ENCODE assay signal across 7 mouse cellular contexts in genomic region chr2:165326304-165327190, GRCm38 (mm10). TPM values are rescaled to one million over a fixed set of nuclear protein-coding genes. Genes with fewer than 3 reads are reported as not detected.
DNase-seq lines count a peak whose midpoint lies in the region; ATAC-seq lines count a peak whose summit lies in the region.

Gene Elmo2 (minus strand): TSS chr2:165326479.

- peak; percentile 98 for DNase-seq in adrenal gland, adult 2 months
- DNase-seq in embryo, embryonic 11.5 days (ENCODE audit: low read depth, low spot score): peak; percentile 95
- DNase-seq in gastrocnemius, postnatal 36 days: peak; percentile 94 to 96
- peak; percentile 98 to 99 for DNase-seq in left cerebral cortex, postnatal 25 days (ENCODE audit: low spot score in 2 of 2)
- peak; percentile 96 for DNase-seq in midbrain, embryonic 10.5 days (ENCODE audit: low spot score)
- peak; percentile 92 for DNase-seq in right cerebral cortex, postnatal 4 days

- H3K4me1 ChIP-seq in intestine, embryonic 15.5 days (replicated peaks): peaks cover 42% of the 10 kb centered on the region
- peaks cover 56% of the 10 kb centered on the region for H3K4me1 ChIP-seq in midbrain, embryonic 10.5 days

- H3K27me3 ChIP-seq in intestine, embryonic 15.5 days (replicated peaks): no peaks in the 10 kb centered on the region
- H3K27me3 ChIP-seq in midbrain, embryonic 10.5 days (ENCODE audit: low read depth, poor library complexity, severe bottlenecking): peaks cover 42% of the 10 kb centered on the region

- H3K9ac ChIP-seq in intestine, embryonic 15.5 days: peak within 1 kb of the TSS; percentile 93

- intact Hi-C loops in gastrocnemius, postnatal 36 days (cut with DNase I): no loop called here
- intact Hi-C loops in left cerebral cortex, postnatal 25 days (cut with DNase I): loop anchor here (1.0 kb wide), 1 partner anchor 38 kb away; no protein-coding TSS in a partner anchor

- no peaks in the 10 kb centered on the region for H3K9me3 ChIP-seq in intestine, embryonic 15.5 days
- H3K9me3 ChIP-seq in midbrain, embryonic 10.5 days (replicated peaks): no peaks in the 10 kb centered on the region

- H3K4me3 ChIP-seq in intestine, embryonic 15.5 days (replicated peaks): peak within 1 kb of the TSS; percentile 92
- peak within 1 kb of the TSS; percentile 94 for H3K4me3 ChIP-seq in midbrain, embryonic 10.5 days

- H3K36me3 ChIP-seq in intestine, embryonic 15.5 days: no peaks in the 10 kb centered on the region
- peaks cover 5% of the 10 kb centered on the region for H3K36me3 ChIP-seq in midbrain, embryonic 10.5 days

- ATAC-seq in intestine, embryonic 15.5 days: peak; percentile 98

- WGBS in intestine, embryonic 15.5 days: under 1% methylated on average over 55 of the region's 55 CpGs
- WGBS in midbrain, embryonic 10.5 days: under 1% methylated on average over 55 of the region's 55 CpGs

- H3K27ac ChIP-seq in intestine, embryonic 15.5 days: peak within 1 kb of the TSS; percentile 66; the same call in 1 of the 2 replicates
- H3K27ac ChIP-seq in midbrain, embryonic 10.5 days (replicated peaks): peak within 1 kb of the TSS; percentile 91

- peak within 1 kb of the TSS; percentile 90 for H3K4me2 ChIP-seq in intestine, embryonic 15.5 days (replicated peaks)

RNA-seq across cellular contexts. Expression of gene Elmo2, which starts in this region (rescaled TPM):
- total RNA-seq in adrenal gland, adult 2 months (2021): 10 to 100 TPM; 19.8 to 31.4 TPM
- 52.0 and 58.8 TPM in 2 replicates for polyA plus RNA-seq in adrenal gland, adult 2 months (2012; rRNA removed)
- 10 to 100 TPM; 12.2 to 14.5 TPM for total RNA-seq in gastrocnemius, postnatal 36 days (2021)
- polyA plus RNA-seq in intestine, embryonic 15.5 days (2015; fragmentation: Nextera tagmentation; extraction: Ambion mirVana): 58.1 and 63.0 TPM in 2 replicates
- 100 to 1,000 TPM; 171 to 173 TPM for total RNA-seq in left cerebral cortex, postnatal 25 days (2021)
- 81.7 and 90.0 TPM in 2 replicates for polyA plus RNA-seq in midbrain, embryonic 10.5 days (2016; fragmentation: Nextera tagmentation; extraction: Ambion mirVana)

Comparison
In these comparisons a context has a peak if more than half of its experiments do, and no peak if none do; other contexts are left out.
1. Peak in every context shown above with its lines: DNase-seq, ATAC-seq, H3K4me3 ChIP-seq and H3K27ac ChIP-seq.
2. RNA of gene Elmo2 (total RNA-seq): 171 to 173 TPM in left cerebral cortex, postnatal 25 days; 19.8 to 31.4 TPM in adrenal gland, adult 2 months and 12.2 to 14.5 TPM in gastrocnemius, postnatal 36 days; every median in the first group is over 4 times any median in the second.